Mouse (Mus musculus): ENCODE data around the gene Ush2a. TPM values are rescaled to one million over a fixed set of nuclear protein-coding genes. Genes with fewer than 3 reads are reported as not detected.

Gene Ush2a
- polyA plus RNA-seq, 1 experiment from 2014 or later = 0.15 TPM

GRCm38 (mm10) chr1:188577376-188577775 is 315.6 kb downstream of the Ush2a start:
- Histone ChIP-seq H3K9me3 (no peaks in the 10 kb centered on the region), H3K27ac (no peak overlapping the region), H3K36me3 (no peaks in the 10 kb centered on the region), H3K4me1 (no peaks in the 10 kb centered on the region), H3K4me3 (no peak overlapping the region), H3K27me3 (ENCODE audit: insufficient read depth, poor library complexity, severe bottlenecking) (no peaks in the 10 kb centered on the region)
- no peak for DNase-seq (ENCODE audit: low spot score)
- 81% methylated on average over 4 of the region's 4 CpGs for WGBS

- no peaks in the 10 kb centered on the region for H3K36me3 ChIP-seq
- H3K9me3 ChIP-seq = no peaks in the 10 kb centered on the region
- no peaks in the 10 kb centered on the region for H3K27me3 ChIP-seq (ENCODE audit: insufficient read depth, poor library complexity, severe bottlenecking)
- 29% methylated on average over 4 of the region's 4 CpGs for WGBS
- no peak for DNase-seq (ENCODE audit: low spot score)
- no peaks in the 10 kb centered on the region for H3K4me1 ChIP-seq
- no peak overlapping the region for H3K27ac ChIP-seq
- no peak overlapping the region for H3K4me3 ChIP-seq
Measured at GRCm38 (mm10) chr1:188581136-188581535, 319.3 kb downstream of the Ush2a start.

GRCm38 (mm10) chr1:188595251-188595650 is 333.4 kb downstream of the Ush2a start:
- Histone ChIP-seq H3K9me3 (no peaks in the 10 kb centered on the region), H3K27me3 (ENCODE audit: insufficient read depth, poor library complexity, severe bottlenecking) (no peaks in the 10 kb centered on the region), H3K36me3 (no peaks in the 10 kb centered on the region), H3K27ac (no peak overlapping the region), H3K4me3 (no peak overlapping the region), H3K4me1 (no peaks in the 10 kb centered on the region)
- WGBS = 61% methylated on average over 4 of the region's 4 CpGs
- no peak for DNase-seq (ENCODE audit: low spot score)

GRCm38 (mm10) chr1:188598052-188598451 is 336.2 kb downstream of the Ush2a start:
- Histone ChIP-seq H3K27ac (no peak overlapping the region), H3K9me3 (no peaks in the 10 kb centered on the region), H3K36me3 (no peaks in the 10 kb centered on the region), H3K27me3 (ENCODE audit: insufficient read depth, poor library complexity, severe bottlenecking) (no peaks in the 10 kb centered on the region), H3K4me3 (no peak overlapping the region), H3K4me1 (no peaks in the 10 kb centered on the region)
- 86% methylated on average over 7 of the region's 7 CpGs for WGBS
- DNase-seq (ENCODE audit: low spot score) = no peak

GRCm38 (mm10) chr1:188599134-188599533 is 337.3 kb downstream of the Ush2a start:
- no peak for DNase-seq (ENCODE audit: low spot score)
- WGBS = 85% methylated on average over 8 of the region's 8 CpGs

GRCm38 (mm10) chr1:188606450-188606849 is 344.6 kb downstream of the Ush2a start:
- DNase-seq (ENCODE audit: low spot score) = no peak
- Histone ChIP-seq H3K27me3 (ENCODE audit: insufficient read depth, poor library complexity, severe bottlenecking) (no peaks in the 10 kb centered on the region), H3K27ac (no peak overlapping the region), H3K36me3 (no peaks in the 10 kb centered on the region), H3K9me3 (no peaks in the 10 kb centered on the region), H3K4me3 (no peak overlapping the region), H3K4me1 (no peaks in the 10 kb centered on the region)

More at GRCm38 (mm10) chr1:188599134-188599533, 337.3 kb downstream of the Ush2a start:
- Histone ChIP-seq H3K27ac (no peak overlapping the region), H3K4me1 (no peaks in the 10 kb centered on the region), H3K4me3 (no peak overlapping the region), H3K36me3 (no peaks in the 10 kb centered on the region), H3K27me3 (ENCODE audit: insufficient read depth, poor library complexity, severe bottlenecking) (no peaks in the 10 kb centered on the region), H3K9me3 (no peaks in the 10 kb centered on the region)

GRCm38 (mm10) chr1:188616547-188616946 is 354.7 kb downstream of the Ush2a start:
- WGBS = 73% methylated on average over 5 of the region's 5 CpGs
- no peaks in the 10 kb centered on the region for H3K36me3 ChIP-seq
- no peaks in the 10 kb centered on the region for H3K4me1 ChIP-seq
- H3K4me3 ChIP-seq = no peak overlapping the region
- no peaks in the 10 kb centered on the region for H3K27me3 ChIP-seq (ENCODE audit: insufficient read depth, poor library complexity, severe bottlenecking)
- no peaks in the 10 kb centered on the region for H3K9me3 ChIP-seq
- DNase-seq (ENCODE audit: low spot score) = no peak
- no peak overlapping the region for H3K27ac ChIP-seq

GRCm38 (mm10) chr1:188633736-188634135 is 371.9 kb downstream of the Ush2a start:
- Histone ChIP-seq H3K4me3 (no peak overlapping the region), H3K36me3 (no peaks in the 10 kb centered on the region), H3K27ac (no peak overlapping the region), H3K27me3 (ENCODE audit: insufficient read depth, poor library complexity, severe bottlenecking) (no peaks in the 10 kb centered on the region), H3K4me1 (no peaks in the 10 kb centered on the region), H3K9me3 (no peaks in the 10 kb centered on the region)
- 44% methylated on average over 4 of the region's 4 CpGs for WGBS
- no peak for DNase-seq (ENCODE audit: low spot score)

- H3K9me3 ChIP-seq = no peaks in the 10 kb centered on the region
- no peak overlapping the region for H3K27ac ChIP-seq
- DNase-seq (ENCODE audit: low spot score) = no peak
- no peaks in the 10 kb centered on the region for H3K27me3 ChIP-seq (ENCODE audit: insufficient read depth, poor library complexity, severe bottlenecking)
- H3K4me3 ChIP-seq = no peak overlapping the region
- no peaks in the 10 kb centered on the region for H3K36me3 ChIP-seq
- H3K4me1 ChIP-seq = peaks cover 3% of the 10 kb centered on the region; the same call in 1 of the 2 replicates
Measured at GRCm38 (mm10) chr1:188639666-188640065, 377.8 kb downstream of the Ush2a start.

GRCm38 (mm10) chr1:188643156-188643555 is 381.3 kb downstream of the Ush2a start:
- no peaks in the 10 kb centered on the region for H3K36me3 ChIP-seq
- H3K4me3 ChIP-seq = no peak overlapping the region
- H3K27me3 ChIP-seq (ENCODE audit: insufficient read depth, poor library complexity, severe bottlenecking) = no peaks in the 10 kb centered on the region
- DNase-seq (ENCODE audit: low spot score) = no peak
- 65% methylated on average over 3 of the region's 3 CpGs for WGBS
- no peaks in the 10 kb centered on the region for H3K9me3 ChIP-seq
- peaks cover 3% of the 10 kb centered on the region; the same call in 1 of the 2 replicates for H3K4me1 ChIP-seq
- H3K27ac ChIP-seq = no peak overlapping the region

- H3K9me3 ChIP-seq = no peaks in the 10 kb centered on the region
- no peak overlapping the region for H3K4me3 ChIP-seq
- no peaks in the 10 kb centered on the region for H3K4me1 ChIP-seq
- WGBS = 71% methylated on average over 3 of the region's 3 CpGs
- no peaks in the 10 kb centered on the region for H3K36me3 ChIP-seq
- no peak overlapping the region for H3K27ac ChIP-seq
- no peaks in the 10 kb centered on the region for H3K27me3 ChIP-seq (ENCODE audit: insufficient read depth, poor library complexity, severe bottlenecking)
- DNase-seq (ENCODE audit: low spot score) = no peak
Measured at GRCm38 (mm10) chr1:188653001-188653400, 391.2 kb downstream of the Ush2a start.

- Histone ChIP-seq H3K27ac (no peak overlapping the region), H3K4me1 (peaks cover 12% of the 10 kb centered on the region), H3K36me3 (no peaks in the 10 kb centered on the region), H3K27me3 (ENCODE audit: insufficient read depth, poor library complexity, severe bottlenecking) (no peaks in the 10 kb centered on the region), H3K9me3 (no peaks in the 10 kb centered on the region), H3K4me3 (no peak overlapping the region)
- no peak for DNase-seq (ENCODE audit: low spot score)
- WGBS = 85% methylated on average over 12 of the region's 12 CpGs
Measured at GRCm38 (mm10) chr1:188656121-188656520, 394.3 kb downstream of the Ush2a start.

- Histone ChIP-seq H3K36me3 (no peaks in the 10 kb centered on the region), H3K9me3 (no peaks in the 10 kb centered on the region), H3K4me3 (no peak overlapping the region), H3K27ac (no peak overlapping the region), H3K4me1 (peaks cover 16% of the 10 kb centered on the region), H3K27me3 (ENCODE audit: insufficient read depth, poor library complexity, severe bottlenecking) (no peaks in the 10 kb centered on the region)
- 40% methylated on average over 3 of the region's 3 CpGs for WGBS
- DNase-seq (ENCODE audit: low spot score) = no peak
Measured at GRCm38 (mm10) chr1:188659159-188659558, 397.3 kb downstream of the Ush2a start.

GRCm38 (mm10) chr1:188660339-188660738 is 398.5 kb downstream of the Ush2a start:
- peak overlapping the region; percentile 52 for H3K4me3 ChIP-seq
- no peaks in the 10 kb centered on the region for H3K27me3 ChIP-seq (ENCODE audit: insufficient read depth, poor library complexity, severe bottlenecking)
- H3K27ac ChIP-seq = peak overlapping the region; percentile 72
- no peak for DNase-seq (ENCODE audit: low spot score)
- WGBS = 14% methylated on average over 3 of the region's 3 CpGs
- no peaks in the 10 kb centered on the region for H3K36me3 ChIP-seq
- H3K4me1 ChIP-seq = peaks cover 16% of the 10 kb centered on the region
- no peaks in the 10 kb centered on the region for H3K9me3 ChIP-seq

Measured in heart, embryonic 10.5 days (tissue).